Mouse (Mus musculus) limb, embryonic 10.5 days (tissue): ENCODE measurements around the gene Bmper. TPM values are rescaled to one million over a fixed set of nuclear protein-coding genes. Genes with fewer than 3 reads are reported as not detected.
A peak's percentile ranks its signal among the peaks of the same experiment; 100 is the strongest.

ENCODE experiments used
- DNase-seq: peaks from one replicate; pipeline ENCODE4 v3.0.0-alpha.2; 2017; ENCODE audit warnings: low spot score
- H3K27ac ChIP-seq: fragments of 300-500 bp; sonication (generic); 2 replicates; pipeline ENCODE4 v1.5.1; 2016; ENCODE audit warnings: mild to moderate bottlenecking
- H3K27me3 ChIP-seq: fragments of 300-500 bp; sonication (generic); 2 replicates; pipeline ENCODE4 v1.6.1; 2016; ENCODE audit warnings: low read depth, mild to moderate bottlenecking; ENCODE audit not compliant: poor library complexity, severe bottlenecking
- H3K36me3 ChIP-seq: fragments of 300-500 bp; sonication (generic); 2 replicates; pipeline ENCODE4 v1.6.1; 2016; ENCODE audit warnings: mild to moderate bottlenecking, moderate library complexity
- H3K4me1 ChIP-seq: fragments of 300-500 bp; sonication (generic); 2 replicates; pipeline ENCODE4 v1.6.1; 2016
- H3K4me3 ChIP-seq: fragments of 300-500 bp; sonication (generic); 2 replicates; pipeline ENCODE4 v1.5.1; 2016; ENCODE audit warnings: mild to moderate bottlenecking, moderate library complexity
- H3K9me3 ChIP-seq: fragments of 300-500 bp; sonication (generic); replicated peaks from 2 replicates; pipeline ENCODE4 v1.6.1; 2016; ENCODE audit warnings: mild to moderate bottlenecking
- WGBS: fragments of 180-500 bp; shearing (Covaris S2); methylation state at CpG from one replicate; pipeline ENCODE4 v1.1.7; 2016; 5-methylcytosine and 5-hydroxymethylcytosine counted together
- polyA plus RNA-seq: library from polyadenylated mRNA; unstranded; fragments of >200 nt; fragmentation: Nextera tagmentation; extraction: Ambion mirVana; gene quantifications from 2 replicates; pipeline ENCODE4 v1.2.1, GENCODE M21; 2016

Gene Bmper
- polyA plus RNA-seq, result 0.55 and 2.7 TPM in 2 replicates

GRCm38 (mm10) chr9:23222841-23223548 is at the start of gene Bmper:
Gene Bmper, plus strand, starts transcription at chr9:23223076.
- H3K9me3 ChIP-seq, result no peaks in the 10 kb centered on the region
- no peaks in the 10 kb centered on the region for H3K36me3 ChIP-seq
- WGBS, result 0% methylated on average over 78 of the region's 86 CpGs
- peak within 1 kb of the TSS; percentile 74 for H3K4me3 ChIP-seq
- peak; percentile 77 for DNase-seq
- H3K4me1 ChIP-seq, result peaks cover 18% of the 10 kb centered on the region
- H3K27me3 ChIP-seq, result peaks cover 93% of the 10 kb centered on the region
- peak within 1 kb of the TSS; percentile 84 for H3K27ac ChIP-seq

DNA sequence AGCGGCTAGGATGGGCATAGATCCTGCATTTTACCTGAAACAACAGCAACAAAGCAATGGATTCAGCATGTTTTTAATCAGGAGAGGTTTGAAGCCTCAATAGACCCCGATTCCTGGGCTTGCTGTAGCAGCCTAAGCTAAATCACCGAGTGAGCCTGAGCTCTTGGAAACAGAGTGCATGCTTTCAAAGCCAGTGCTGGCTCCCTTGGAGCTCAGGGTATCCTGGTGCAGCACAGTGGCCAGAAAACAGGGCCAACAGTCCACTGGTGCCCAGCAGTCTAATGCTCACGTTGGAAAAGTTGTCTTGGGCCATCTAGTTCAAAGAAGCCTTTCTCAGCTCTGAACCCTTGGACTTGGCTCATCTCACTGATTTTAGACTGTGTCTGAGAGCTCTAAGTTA is 45.4 kb upstream of the Bmper start:
- H3K9me3 ChIP-seq, result no peaks in the 10 kb centered on the region
- no peaks in the 10 kb centered on the region for H3K27me3 ChIP-seq
- H3K4me1 ChIP-seq, result no peaks in the 10 kb centered on the region
- no peak for DNase-seq
- no peaks in the 10 kb centered on the region for H3K36me3 ChIP-seq
- H3K4me3 ChIP-seq, result no peak overlapping the region
- H3K27ac ChIP-seq, result no peak overlapping the region
- 93% methylated on average over 4 of the region's 4 CpGs for WGBS

GRCm38 (mm10) chr9:23187181-23187580 is 35.7 kb upstream of the Bmper start:
- Histone ChIP-seq H3K27me3 (no peaks in the 10 kb centered on the region), H3K4me1 (peaks cover 6% of the 10 kb centered on the region; the same call in 1 of the 2 replicates), H3K36me3 (no peaks in the 10 kb centered on the region), H3K27ac (no peak overlapping the region), H3K9me3 (no peaks in the 10 kb centered on the region), H3K4me3 (no peak overlapping the region)
- 82% methylated on average over 4 of the region's 4 CpGs for WGBS
- no peak for DNase-seq

- H3K36me3 ChIP-seq, result no peaks in the 10 kb centered on the region
- H3K9me3 ChIP-seq, result no peaks in the 10 kb centered on the region
- no peak for DNase-seq
- H3K4me3 ChIP-seq, result no peak overlapping the region
- peaks cover 6% of the 10 kb centered on the region; the same call in 1 of the 2 replicates for H3K4me1 ChIP-seq
- no peaks in the 10 kb centered on the region for H3K27me3 ChIP-seq
- 91% methylated on average over 4 of the region's 4 CpGs for WGBS
- no peak overlapping the region for H3K27ac ChIP-seq
Observed at GRCm38 (mm10) chr9:23188136-23188535, 34.7 kb upstream of the Bmper start.

GRCm38 (mm10) chr9:23190950-23191349 is 31.9 kb upstream of the Bmper start:
- Histone ChIP-seq H3K9me3 (no peaks in the 10 kb centered on the region), H3K27ac (no peak overlapping the region), H3K27me3 (no peaks in the 10 kb centered on the region), H3K4me1 (peaks cover 6% of the 10 kb centered on the region; the same call in 1 of the 2 replicates), H3K4me3 (no peak overlapping the region), H3K36me3 (no peaks in the 10 kb centered on the region)
- DNase-seq, result no peak
- 66% methylated on average over 1 of the region's 1 CpGs for WGBS

GRCm38 (mm10) chr9:23191431-23191830 is 31.4 kb upstream of the Bmper start:
- 53% methylated on average over 2 of the region's 2 CpGs for WGBS

GRCm38 (mm10) chr9:23192567-23193331 is 30.1 kb upstream of the Bmper start:
- Histone ChIP-seq H3K4me3 (no peak overlapping the region), H3K4me1 (peaks cover 6% of the 10 kb centered on the region; the same call in 1 of the 2 replicates), H3K36me3 (no peaks in the 10 kb centered on the region), H3K27me3 (no peaks in the 10 kb centered on the region), H3K27ac (no peak overlapping the region), H3K9me3 (no peaks in the 10 kb centered on the region)
- no peak for DNase-seq
- 94% methylated on average over 3 of the region's 3 CpGs for WGBS

More at GRCm38 (mm10) chr9:23191431-23191830, 31.4 kb upstream of the Bmper start:
- no peak overlapping the region for H3K4me3 ChIP-seq
- no peaks in the 10 kb centered on the region for H3K9me3 ChIP-seq
- H3K27ac ChIP-seq, result no peak overlapping the region
- H3K27me3 ChIP-seq, result no peaks in the 10 kb centered on the region
- DNase-seq, result no peak
- no peaks in the 10 kb centered on the region for H3K36me3 ChIP-seq
- peaks cover 6% of the 10 kb centered on the region; the same call in 1 of the 2 replicates for H3K4me1 ChIP-seq

DNA sequence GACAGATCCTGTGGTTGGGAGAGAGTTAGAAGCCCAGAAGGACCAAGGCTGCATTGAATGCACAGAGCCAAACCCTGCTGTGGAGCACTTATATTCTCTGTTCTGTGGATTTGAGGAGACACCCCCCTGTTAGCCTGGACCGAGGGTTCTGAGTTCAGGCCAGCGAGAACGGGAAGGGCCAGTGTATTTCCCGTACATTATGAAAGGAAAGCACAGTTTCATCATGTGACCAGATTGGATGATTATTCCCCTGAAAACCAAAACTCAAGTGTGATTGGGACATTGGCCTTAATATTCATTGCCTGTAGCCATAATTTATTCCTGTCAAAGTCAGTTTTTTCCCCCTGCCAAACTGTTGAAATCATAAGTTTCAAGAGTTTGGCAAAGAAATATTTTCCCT is 23.9 kb upstream of the Bmper start:
- Histone ChIP-seq H3K27me3 (peaks cover 16% of the 10 kb centered on the region), H3K9me3 (no peaks in the 10 kb centered on the region), H3K4me3 (no peak overlapping the region), H3K27ac (no peak overlapping the region), H3K4me1 (peaks cover 2% of the 10 kb centered on the region; the same call in 1 of the 2 replicates), H3K36me3 (no peaks in the 10 kb centered on the region)
- no peak for DNase-seq
- 96% methylated on average over 4 of the region's 4 CpGs for WGBS

- peaks cover 11% of the 10 kb centered on the region for H3K4me1 ChIP-seq
- H3K27ac ChIP-seq, result no peak overlapping the region
- no peaks in the 10 kb centered on the region for H3K9me3 ChIP-seq
- 94% methylated on average over 1 of the region's 1 CpGs for WGBS
- DNase-seq, result no peak
- H3K27me3 ChIP-seq, result peaks cover 25% of the 10 kb centered on the region
- H3K36me3 ChIP-seq, result no peaks in the 10 kb centered on the region
- H3K4me3 ChIP-seq, result no peak overlapping the region
Observed at GRCm38 (mm10) chr9:23199841-23200240, 23.0 kb upstream of the Bmper start.

GRCm38 (mm10) chr9:23200828-23201227 is 22.0 kb upstream of the Bmper start:
- no peaks in the 10 kb centered on the region for H3K9me3 ChIP-seq
- 80% methylated on average over 4 of the region's 4 CpGs for WGBS

GRCm38 (mm10) chr9:23202431-23202830 is 20.4 kb upstream of the Bmper start:
- Histone ChIP-seq H3K4me1 (peaks cover 30% of the 10 kb centered on the region), H3K27me3 (peaks cover 25% of the 10 kb centered on the region), H3K27ac (no peak overlapping the region), H3K36me3 (no peaks in the 10 kb centered on the region), H3K4me3 (no peak overlapping the region), H3K9me3 (no peaks in the 10 kb centered on the region)
- WGBS, result 80% methylated on average over 4 of the region's 4 CpGs
- no peak for DNase-seq

More at GRCm38 (mm10) chr9:23200828-23201227, 22.0 kb upstream of the Bmper start:
- Histone ChIP-seq H3K27me3 (peaks cover 25% of the 10 kb centered on the region), H3K4me1 (peaks cover 21% of the 10 kb centered on the region), H3K4me3 (no peak overlapping the region), H3K27ac (no peak overlapping the region), H3K36me3 (no peaks in the 10 kb centered on the region)
- no peak for DNase-seq

DNA sequence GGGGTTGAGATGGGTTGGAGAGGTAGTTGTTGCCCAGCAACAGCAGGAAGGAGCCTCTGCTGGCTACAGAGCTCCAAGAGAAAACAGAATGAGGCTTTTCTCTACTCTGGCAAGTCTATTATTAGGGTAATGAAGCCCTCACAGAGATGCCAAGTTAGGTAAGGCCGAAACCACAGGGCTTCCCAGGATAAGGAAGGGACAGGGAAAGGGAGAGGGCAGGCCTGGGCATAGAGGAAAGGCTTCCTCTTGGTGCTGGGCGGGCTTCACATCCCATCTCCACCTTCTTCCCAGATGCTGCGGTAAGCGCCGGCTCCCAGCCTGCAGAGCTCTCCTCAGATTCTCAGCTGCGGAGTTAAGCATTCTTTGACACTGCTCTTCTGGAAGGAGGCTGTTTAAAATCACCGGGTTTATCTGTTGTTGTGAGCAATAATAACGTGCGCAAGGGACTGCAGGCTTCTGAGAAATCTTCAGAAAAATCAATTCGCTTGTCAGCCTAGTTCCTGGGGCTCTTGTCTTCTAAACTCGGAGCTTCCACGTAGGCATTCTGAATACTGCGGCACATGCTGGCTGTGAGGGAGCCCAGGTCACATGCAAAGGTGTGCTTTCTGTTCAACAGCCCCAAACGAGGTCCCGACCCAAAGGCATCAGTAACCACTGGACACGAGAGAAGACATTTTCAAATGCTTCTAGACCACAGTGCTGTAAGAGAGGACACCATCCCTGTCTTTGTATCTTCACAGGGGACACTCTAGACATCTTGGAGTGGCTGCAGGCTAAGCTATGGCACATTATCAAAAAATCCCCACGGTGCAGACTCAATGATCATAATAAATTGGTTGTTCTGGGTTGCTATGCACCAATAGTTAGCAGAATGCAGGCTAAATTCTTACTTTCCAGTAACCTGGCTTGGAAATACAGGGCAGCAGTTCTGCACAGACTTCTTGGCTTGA is 18.3 kb upstream of the Bmper start:
- no peak for DNase-seq
- no peak overlapping the region for H3K27ac ChIP-seq
- no peaks in the 10 kb centered on the region for H3K9me3 ChIP-seq

More for the DNA sequence above, 18.3 kb upstream of the Bmper start:
- peak overlapping the region; percentile 16; the same call in 1 of the 2 replicates for H3K4me3 ChIP-seq
- peaks cover 31% of the 10 kb centered on the region for H3K27me3 ChIP-seq
- peaks cover 30% of the 10 kb centered on the region for H3K4me1 ChIP-seq
- no peaks in the 10 kb centered on the region for H3K36me3 ChIP-seq
- 14% methylated on average over 17 of the region's 17 CpGs for WGBS
